Mouse (Mus musculus) lung, embryonic 14.5 days (tissue): ENCODE data around the gene Msh6. TPM values are rescaled to one million over a fixed set of nuclear protein-coding genes. Genes with fewer than 3 reads are reported as not detected.
"Not testable (repeated sequence)": the region's sequence is repeated elsewhere in the genome, so short reads cannot be mapped to it uniquely, and the experiment has no call there.

Experiments used
- ATAC-seq: fragments of 200-750 bp; cut with Nextera tagmentation; 2 replicates; pipeline ENCODE4 v1.8.0; 2017; ENCODE audit warnings: mild to moderate bottlenecking, moderate TSS enrichment, moderate library complexity; ENCODE audit not compliant: insufficient read depth
- DNase-seq: peaks from one replicate; pipeline ENCODE4 v3.0.0-alpha.2; 2015
- H3K27ac ChIP-seq: fragments of 300-500 bp; sonication (generic); 2 replicates; pipeline ENCODE4 v1.5.1; 2014; ENCODE audit warnings: low read depth, mild to moderate bottlenecking, moderate library complexity
- H3K27me3 ChIP-seq: fragments of 300-500 bp; sonication (generic); 2 replicates; pipeline ENCODE4 v1.6.1; 2014; ENCODE audit warnings: low read length, control low read depth; ENCODE audit not compliant: insufficient read depth
- H3K36me3 ChIP-seq: fragments of 300-500 bp; sonication (generic); 2 replicates; pipeline ENCODE4 v1.6.1; 2014; ENCODE audit warnings: control low read depth; ENCODE audit not compliant: insufficient read depth
- H3K4me1 ChIP-seq: fragments of 300-500 bp; sonication (generic); 2 replicates; pipeline ENCODE4 v1.6.1; 2014; ENCODE audit warnings: antibody characterized with exemption, control low read depth; ENCODE audit not compliant: insufficient read depth
- H3K4me2 ChIP-seq: fragments of 300-500 bp; sonication (generic); 2 replicates; pipeline ENCODE4 v1.6.1; 2014; ENCODE audit warnings: mild to moderate bottlenecking
- H3K4me3 ChIP-seq: fragments of 300-500 bp; sonication (generic); 2 replicates; pipeline ENCODE4 v1.5.1; 2014; ENCODE audit warnings: low read depth, low read length
- H3K9ac ChIP-seq: fragments of 300-500 bp; sonication (generic); 2 replicates; pipeline ENCODE4 v1.6.1; 2014
- H3K9me3 ChIP-seq: fragments of 300-500 bp; sonication (generic); 2 replicates; pipeline ENCODE4 v1.6.1; 2016; ENCODE audit warnings: low read depth, low read length, control low read depth
- CTCF ChIP-seq: IDR thresholded peaks from 2 replicates; pipeline ENCODE4 v1.5.1; 2016; ENCODE audit warnings: antibody characterized with exemption, low read depth
- WGBS: fragments of 180-500 bp; shearing (Covaris S2); extraction: QIAGEN DNeasy Blood & Tissue Kit; methylation state at CpG from one replicate; pipeline ENCODE4 v1.1.7; 2014; 5-methylcytosine and 5-hydroxymethylcytosine counted together
- polyA plus RNA-seq: library from polyadenylated mRNA; unstranded; fragments of >200 nt; fragmentation: Nextera tagmentation; extraction: Ambion mirVana; gene quantifications from 2 replicates; pipeline ENCODE4 v1.2.1, GENCODE M21; 2014

Gene Msh6
- 62.3 and 69.8 TPM in 2 replicates for polyA plus RNA-seq

DNA sequence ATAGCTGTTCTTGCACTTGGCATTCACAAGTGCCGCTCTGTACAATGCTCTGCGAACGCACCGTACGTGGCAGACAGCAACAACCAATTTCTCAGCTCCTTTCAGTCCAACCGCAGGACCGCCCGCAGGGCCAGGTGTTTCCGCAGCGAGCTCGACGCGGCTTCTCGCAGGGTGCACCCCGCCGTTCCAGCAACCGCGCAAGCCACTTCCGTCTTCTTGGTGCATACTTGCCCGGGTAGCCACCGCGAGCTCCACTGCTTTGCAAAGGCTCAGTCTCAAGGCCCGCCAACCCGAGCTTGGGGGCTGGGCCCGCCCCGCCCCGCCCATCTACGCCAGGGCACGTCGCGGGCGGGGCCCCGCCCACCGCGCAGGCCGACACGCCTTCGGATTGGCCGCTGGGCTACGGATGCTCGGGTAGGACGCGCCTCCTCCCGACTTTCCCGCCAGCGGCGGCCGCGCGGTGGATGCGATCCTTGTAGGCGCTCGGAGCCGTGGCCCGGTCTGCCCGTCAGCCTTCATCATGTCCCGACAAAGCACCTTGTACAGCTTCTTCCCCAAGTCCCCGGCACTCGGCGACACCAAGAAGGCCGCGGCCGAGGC is at the start of gene Msh6:
TSS of gene Msh6 (plus strand) at position 434 of the 600 bp plus-strand sequence.
- peak within 1 kb of the TSS; percentile 92 for H3K27ac ChIP-seq
- ATAC-seq = peak; percentile 98
- under 1% methylated on average over 63 of the region's 63 CpGs for WGBS
- peak within 1 kb of the TSS; percentile 86 for H3K9ac ChIP-seq
- H3K4me2 ChIP-seq = peak within 1 kb of the TSS; percentile 72
- H3K4me1 ChIP-seq = peaks cover 6% of the 10 kb centered on the region; the same call in 1 of the 2 replicates
- H3K4me3 ChIP-seq = peak within 1 kb of the TSS; percentile 94
- H3K36me3 ChIP-seq = peaks cover 23% of the 10 kb centered on the region
- peak; percentile 97 for DNase-seq
- no peaks in the 10 kb centered on the region for H3K9me3 ChIP-seq
- no peak for TF ChIP-seq CTCF
- no peaks in the 10 kb centered on the region for H3K27me3 ChIP-seq

DNA sequence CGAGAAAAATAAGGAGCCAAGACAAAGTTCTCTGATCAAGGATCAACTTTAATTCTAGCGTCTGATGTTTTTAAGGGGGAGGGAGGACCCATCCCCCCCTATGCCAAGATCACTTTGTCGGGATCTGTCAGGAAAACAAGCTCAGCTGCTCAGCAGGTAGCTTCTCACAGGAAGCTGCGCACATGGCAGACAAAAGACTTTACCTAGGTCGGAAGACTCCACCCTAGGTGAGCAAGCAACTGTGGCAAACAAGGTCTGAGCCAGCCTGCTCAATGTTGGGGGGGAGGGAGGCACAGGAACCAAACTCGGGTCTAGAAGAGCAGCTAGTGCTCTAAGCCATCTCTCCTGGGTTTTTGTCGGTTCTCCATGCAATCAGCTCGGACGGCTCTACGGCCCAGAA is 40.5 kb upstream of the Msh6 start:
- no peak overlapping the region for H3K9ac ChIP-seq
- H3K4me2 ChIP-seq = no peak overlapping the region
- H3K4me3 ChIP-seq = no peak overlapping the region
- H3K36me3 ChIP-seq = no peaks in the 10 kb centered on the region
- DNase-seq (no peak), ATAC-seq (no peak)
- no peaks in the 10 kb centered on the region for H3K9me3 ChIP-seq
- WGBS = 66% methylated on average over 10 of the region's 10 CpGs
- H3K27ac ChIP-seq = no peak overlapping the region
- no peaks in the 10 kb centered on the region for H3K27me3 ChIP-seq
- no peak for TF ChIP-seq CTCF
- H3K4me1 ChIP-seq = no peaks in the 10 kb centered on the region

DNA sequence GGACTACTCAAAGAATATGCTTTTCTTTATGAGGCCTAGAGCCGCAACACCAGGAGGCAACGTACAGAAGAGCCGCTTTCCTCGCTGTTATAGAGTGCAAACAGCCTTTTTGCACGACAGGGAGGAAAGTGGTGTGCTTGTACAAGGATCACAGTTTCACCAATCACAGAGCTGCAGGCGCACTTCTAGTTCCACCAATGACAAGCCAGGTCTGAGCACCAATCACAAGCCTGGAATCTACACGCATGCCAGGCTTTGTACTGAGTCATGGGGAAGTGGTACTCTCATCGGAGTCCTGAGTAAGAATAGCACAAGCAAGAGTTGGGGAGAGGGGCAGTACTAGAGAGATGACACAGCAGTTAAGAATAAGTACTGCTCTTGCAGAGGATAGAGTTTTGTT is 40.1 kb upstream of the Msh6 start:
- WGBS = 84% methylated on average over 8 of the region's 8 CpGs

DNA sequence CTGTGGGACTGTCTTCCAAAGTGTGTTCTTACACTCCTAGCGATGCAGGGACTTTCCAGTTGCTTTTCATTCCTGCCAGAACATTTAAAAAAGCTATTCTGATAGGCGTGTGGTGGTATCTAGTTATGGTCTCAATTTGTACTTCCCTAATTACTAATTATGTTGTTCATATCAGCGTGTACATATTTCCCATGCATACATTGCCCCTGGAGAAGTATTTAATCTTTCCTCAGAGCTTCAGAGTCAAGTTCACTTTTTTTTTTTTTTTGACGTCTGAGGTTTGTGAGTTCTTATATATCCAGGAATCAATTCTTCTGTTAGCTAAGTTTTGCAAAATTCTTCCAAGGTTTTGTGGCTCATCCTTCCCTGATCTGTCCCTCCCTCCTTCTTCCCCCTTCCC is 38.7 kb upstream of the Msh6 start:
- ATAC-seq (no peak), DNase-seq (no peak)
- WGBS = 80% methylated on average over 4 of the region's 4 CpGs
- no peak overlapping the region for H3K27ac ChIP-seq
- no peaks in the 10 kb centered on the region for H3K36me3 ChIP-seq
- H3K27me3 ChIP-seq = no peaks in the 10 kb centered on the region
- H3K4me1 ChIP-seq = no peaks in the 10 kb centered on the region
- no peak overlapping the region for H3K9ac ChIP-seq
- H3K4me2 ChIP-seq = no peak overlapping the region
- no peak overlapping the region for H3K4me3 ChIP-seq
- no peaks in the 10 kb centered on the region for H3K9me3 ChIP-seq
- no peak for TF ChIP-seq CTCF

More for the DNA sequence above, 40.1 kb upstream of the Msh6 start:
- Histone ChIP-seq H3K27me3 (no peaks in the 10 kb centered on the region), H3K9me3 (no peaks in the 10 kb centered on the region), H3K27ac (no peak overlapping the region), H3K4me2 (no peak overlapping the region), H3K4me1 (no peaks in the 10 kb centered on the region), H3K36me3 (no peaks in the 10 kb centered on the region), H3K9ac (no peak overlapping the region), H3K4me3 (no peak overlapping the region)
- no peak for TF ChIP-seq CTCF
- ATAC-seq (no peak), DNase-seq (no peak)

DNA sequence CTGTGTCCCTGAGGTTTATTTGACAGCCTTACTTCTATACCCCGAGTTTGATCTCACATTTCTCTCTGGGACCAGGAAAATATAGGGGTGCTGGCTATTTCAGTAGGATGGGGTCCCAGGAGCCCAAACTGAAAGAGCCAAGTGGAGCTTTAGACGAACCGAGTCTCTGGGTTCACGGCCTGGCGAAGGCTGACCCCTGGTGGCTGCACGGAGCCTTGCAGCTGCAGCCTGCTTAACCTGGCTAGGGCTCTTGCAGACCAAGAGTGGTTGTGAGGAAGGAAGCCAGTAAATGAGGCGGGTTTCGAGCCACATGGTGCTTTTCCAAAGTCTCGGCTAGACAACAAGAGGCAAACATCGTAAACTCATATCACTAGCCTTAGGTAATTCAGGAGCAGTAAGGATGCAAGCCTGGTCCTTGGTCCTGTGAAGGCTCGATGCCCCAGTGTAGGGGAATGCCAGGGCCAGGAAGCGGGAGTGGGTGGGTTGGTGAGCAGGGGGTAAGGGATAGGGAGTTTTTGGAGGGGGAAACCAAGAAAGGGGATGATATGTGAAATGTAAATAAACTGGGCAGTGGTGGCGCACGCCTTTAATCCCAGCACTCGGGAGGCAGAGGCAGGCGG is 25.8 kb upstream of the Msh6 start:
- Histone ChIP-seq H3K9me3 (no peaks in the 10 kb centered on the region), H3K27me3 (no peaks in the 10 kb centered on the region), H3K4me2 (no peak overlapping the region), H3K27ac (no peak overlapping the region), H3K9ac (no peak overlapping the region), H3K4me1 (no peaks in the 10 kb centered on the region), H3K4me3 (no peak overlapping the region), H3K36me3 (no peaks in the 10 kb centered on the region)
- DNase-seq = peak; percentile 87
- ATAC-seq = peak; percentile 52; the same call in 1 of the 2 replicates
- 41% methylated on average over 16 of the region's 16 CpGs for WGBS
- peak; percentile 99 for TF ChIP-seq CTCF

DNA sequence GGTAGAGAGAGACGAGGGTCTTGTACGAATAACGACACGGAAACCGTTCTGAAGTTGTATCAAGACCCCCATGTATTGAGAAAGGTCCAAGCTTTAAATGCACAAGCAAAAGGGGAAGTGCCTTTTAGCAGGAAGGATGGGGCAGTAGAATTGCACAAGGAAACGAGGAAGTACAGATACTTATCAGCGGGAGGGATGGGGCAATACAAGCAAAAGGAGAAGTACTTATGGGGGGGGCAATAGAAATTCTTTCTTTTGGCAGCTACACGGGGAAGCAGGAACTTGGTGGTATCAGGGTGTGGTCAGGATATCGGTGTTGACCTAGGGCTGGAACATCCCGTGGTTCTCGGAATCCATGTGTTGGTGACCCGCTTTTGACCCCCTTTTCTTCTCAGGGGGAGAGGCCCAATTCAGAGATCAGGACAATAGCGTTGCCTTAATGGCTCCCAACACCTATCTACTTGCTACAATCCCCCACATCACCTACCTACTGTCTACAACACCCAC is 20.2 kb upstream of the Msh6 start:
- H3K9me3 ChIP-seq, H3K27ac ChIP-seq, H3K4me1 ChIP-seq, H3K4me2 ChIP-seq, H3K4me3 ChIP-seq, H3K27me3 ChIP-seq, ATAC-seq, H3K9ac ChIP-seq, H3K36me3 ChIP-seq, DNase-seq: not testable (repeated sequence)
- WGBS = 89% methylated on average over 13 of the region's 13 CpGs

DNA sequence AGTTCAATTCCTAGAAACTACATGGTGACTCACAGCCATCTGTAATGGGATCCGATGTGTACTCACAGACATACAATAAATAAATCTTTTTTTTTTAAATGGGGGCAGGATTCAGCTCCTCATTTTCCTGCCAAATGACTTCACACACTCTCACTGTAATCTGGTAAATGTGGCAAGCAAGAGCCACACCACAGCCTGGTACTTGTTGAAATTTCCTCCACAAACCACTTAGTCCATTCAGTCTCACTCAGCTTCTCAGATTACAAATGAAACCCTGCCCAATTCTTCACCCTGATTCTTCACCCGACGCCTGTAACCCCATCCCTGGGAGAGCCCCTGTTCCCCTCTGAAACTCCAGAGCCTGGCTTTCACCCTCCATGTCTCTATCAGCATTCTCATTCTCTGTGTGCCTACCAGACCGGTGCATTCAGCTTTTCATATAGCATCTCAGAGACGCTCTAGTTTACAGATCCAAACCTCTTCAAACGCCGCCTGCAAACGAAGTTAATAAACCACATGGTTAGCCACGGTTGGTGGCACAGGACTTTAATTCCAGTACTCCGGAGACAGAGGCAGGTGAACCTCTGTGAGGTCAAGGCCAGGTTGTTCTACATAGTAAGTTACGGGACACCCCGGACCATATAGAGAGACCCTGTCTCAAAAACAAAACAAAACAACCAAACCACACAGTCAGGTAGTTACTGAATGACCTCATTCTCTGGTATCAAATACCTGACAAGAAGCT is 17.6 kb upstream of the Msh6 start:
- no peak overlapping the region for H3K4me2 ChIP-seq
- no peak for TF ChIP-seq CTCF
- WGBS = 67% methylated on average over 12 of the region's 12 CpGs
- H3K36me3 ChIP-seq = no peaks in the 10 kb centered on the region
- no peak overlapping the region for H3K4me3 ChIP-seq
- H3K27ac ChIP-seq = no peak overlapping the region
- no peak for DNase-seq
- H3K9ac ChIP-seq = no peak overlapping the region
- ATAC-seq = no peak
- no peaks in the 10 kb centered on the region for H3K9me3 ChIP-seq
- no peaks in the 10 kb centered on the region for H3K4me1 ChIP-seq
- H3K27me3 ChIP-seq = no peaks in the 10 kb centered on the region
